Mouse (Mus musculus) skeletal muscle tissue, postnatal 0 days (tissue): ENCODE data around the gene Itga9. TPM values are rescaled to one million over a fixed set of nuclear protein-coding genes. Genes with fewer than 3 reads are reported as not detected.

Source experiments
- polyA plus RNA-seq: library from polyadenylated mRNA; unstranded; fragments of >200 nt; fragmentation: Nextera tagmentation; extraction: Ambion mirVana; gene quantifications from 2 replicates; pipeline ENCODE4 v1.2.1, GENCODE M21; 2015

Itga9 gene
- polyA plus RNA-seq: 5.2 and 6.8 TPM in 2 replicates

GRCm38 (mm10) chr9:118606148-118606816 lies at the start of gene Itga9:
Gene Itga9, plus strand, starts transcription at chr9:118606690.

GRCm38 (mm10) chr9:118926111-118926650 lies 319.7 kb downstream of the Itga9 start, which contains the start of gene Ctdspl:
Gene Ctdspl, plus strand, starts transcription at chr9:118926453.

Other genes starting within 250 kb of the Itga9 start
- not detected in 2 replicates for gene Eomes, start 128.5 kb upstream of the Itga9 start, polyA plus RNA-seq
- 58.2 and 62.3 TPM in 2 replicates for gene Golga4, start 100.4 kb upstream of the Itga9 start, polyA plus RNA-seq